Mouse (Mus musculus): Measurements from ENCODE around the gene Enox2.
"Not testable (repeated sequence)": the region's sequence is repeated elsewhere in the genome, so short reads cannot be mapped to it uniquely, and the experiment has no call there.

The Enox2 gene

GRCm38 (mm10) chrX:49287700-49288563 is at the start of gene Enox2:
Gene Enox2 (minus strand): TSS chrX:49288259.
- peak; percentile 18 to 51 for DNase-seq (ENCODE audit: low spot score in 2 of 2)

GRCm38 (mm10) chrX:49309496-49309895 is 21.4 kb upstream of the Enox2 start:
- DNase-seq (ENCODE audit: low spot score in 2 of 2) = peak in 1 of 2 experiments; percentile 17

- peak in 1 of 2 experiments; percentile 1 for DNase-seq (ENCODE audit: low spot score in 2 of 2)
These were observed 18.6 kb upstream of the Enox2 start for GRCm38 (mm10) chrX:49306659-49307058.

GRCm38 (mm10) chrX:49279918-49280586 is 8.0 kb downstream of the Enox2 start:
- DNase-seq (ENCODE audit: low spot score in 2 of 2) = no peak

DNA sequence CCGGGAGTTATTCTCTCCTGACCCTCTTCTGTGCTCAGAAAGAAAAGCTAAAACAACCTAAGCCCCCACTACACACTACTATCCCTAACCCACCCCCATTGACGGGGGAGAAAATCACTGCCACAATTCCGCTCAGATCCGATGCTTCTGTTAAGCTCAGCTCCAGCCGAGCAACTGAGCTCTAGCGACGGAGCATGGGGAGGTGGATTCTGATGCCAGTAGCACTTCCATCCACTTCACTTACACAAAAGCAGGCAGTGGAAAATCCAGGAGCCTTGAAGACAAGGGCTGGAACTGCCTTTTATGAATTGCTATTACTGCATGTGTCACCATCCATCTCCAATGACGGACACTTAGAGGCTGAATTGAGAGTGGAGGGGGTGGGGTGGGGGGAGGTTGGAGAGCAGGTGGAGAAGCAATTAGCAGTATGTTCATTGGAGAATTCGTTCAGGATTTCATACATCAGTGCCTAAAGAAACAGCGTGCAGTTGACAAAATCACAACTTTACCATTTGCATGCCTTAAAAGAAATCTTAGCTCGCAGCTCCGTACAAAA is 14.5 kb downstream of the Enox2 start:
- DNase-seq (ENCODE audit: low spot score in 2 of 2) = no peak

GRCm38 (mm10) chrX:49250816-49251215 is 37.2 kb downstream of the Enox2 start:
- no peak for DNase-seq (ENCODE audit: low spot score in 2 of 2)

DNA sequence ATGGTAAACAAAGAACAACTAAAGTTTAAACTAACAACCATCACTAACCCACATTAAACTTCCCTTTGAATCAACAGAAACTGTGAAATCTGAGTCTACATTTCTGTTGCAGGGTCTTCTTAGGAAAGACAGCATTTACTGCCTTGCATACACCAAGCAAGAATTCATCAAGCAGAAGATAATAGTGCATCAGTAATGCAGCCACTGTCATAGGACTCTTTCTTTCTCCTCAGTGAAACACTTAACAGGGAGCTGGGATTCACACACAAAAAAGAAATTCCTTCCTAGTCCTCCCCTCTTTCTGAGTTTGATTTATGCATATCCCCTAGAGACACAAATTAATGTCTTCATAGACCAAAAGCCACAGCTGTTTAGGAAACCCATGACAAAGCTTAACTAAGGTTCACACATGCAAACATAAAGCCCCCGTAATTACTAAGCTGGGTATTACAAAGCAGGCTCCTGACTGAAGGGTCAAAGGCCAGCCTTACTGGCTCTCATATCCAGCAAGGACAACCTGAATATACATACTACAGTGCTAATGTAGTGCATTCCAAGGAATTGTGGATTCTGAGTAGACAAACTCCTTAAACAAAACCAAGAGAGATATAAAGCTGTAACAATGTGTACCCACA is 62.1 kb downstream of the Enox2 start:
- DNase-seq (ENCODE audit: low spot score in 2 of 2) = no peak

- no peak for DNase-seq (ENCODE audit: low spot score in 2 of 2)
These were observed 71.6 kb downstream of the Enox2 start for GRCm38 (mm10) chrX:49216422-49216821.

GRCm38 (mm10) chrX:49196386-49196785 is 91.7 kb downstream of the Enox2 start:
- no peak for DNase-seq (ENCODE audit: low spot score in 2 of 2)

- DNase-seq (ENCODE audit: low spot score in 2 of 2) = no peak
These were observed 106.9 kb downstream of the Enox2 start for GRCm38 (mm10) chrX:49181136-49181535.

DNA sequence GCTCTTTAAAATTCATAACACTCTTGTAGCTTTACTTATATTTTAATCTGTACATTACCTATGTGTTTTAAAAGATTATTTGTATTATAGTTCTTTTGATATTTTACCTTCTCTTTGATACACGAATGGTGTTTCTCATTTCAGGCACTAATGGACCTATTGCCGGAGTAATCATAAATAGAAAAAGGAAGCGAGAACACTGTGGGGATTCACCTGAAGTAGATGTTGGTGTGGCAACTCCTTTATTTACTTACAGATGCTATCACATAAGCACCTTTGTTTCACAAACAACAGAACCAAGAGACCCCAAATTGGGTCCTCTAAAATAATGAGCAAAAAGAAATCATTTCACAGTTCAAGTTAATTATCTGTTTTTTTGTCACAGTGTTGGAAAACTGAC is 109.4 kb downstream of the Enox2 start:
- no peak for DNase-seq (ENCODE audit: low spot score in 2 of 2)

- no peak for DNase-seq (ENCODE audit: low spot score in 2 of 2)
These were observed 133.8 kb downstream of the Enox2 start for GRCm38 (mm10) chrX:49154280-49154679.

GRCm38 (mm10) chrX:49124774-49125429 is 163.2 kb downstream of the Enox2 start:
- DNase-seq (ENCODE audit: low spot score in 2 of 2) = no peak

- no peak for DNase-seq (ENCODE audit: low spot score in 2 of 2)
These were observed 171.6 kb downstream of the Enox2 start for GRCm38 (mm10) chrX:49116465-49116864.

- DNase-seq (ENCODE audit: low spot score in 2 of 2) = no peak
These were observed 175.6 kb downstream of the Enox2 start for GRCm38 (mm10) chrX:49112412-49112811.

GRCm38 (mm10) chrX:49100542-49100941 is 187.5 kb downstream of the Enox2 start:
- not testable (repeated sequence) for DNase-seq (ENCODE audit: low spot score in 2 of 2)

GRCm38 (mm10) chrX:49096249-49096648 is 191.8 kb downstream of the Enox2 start:
- no peak for DNase-seq (ENCODE audit: low spot score in 2 of 2)

DNA sequence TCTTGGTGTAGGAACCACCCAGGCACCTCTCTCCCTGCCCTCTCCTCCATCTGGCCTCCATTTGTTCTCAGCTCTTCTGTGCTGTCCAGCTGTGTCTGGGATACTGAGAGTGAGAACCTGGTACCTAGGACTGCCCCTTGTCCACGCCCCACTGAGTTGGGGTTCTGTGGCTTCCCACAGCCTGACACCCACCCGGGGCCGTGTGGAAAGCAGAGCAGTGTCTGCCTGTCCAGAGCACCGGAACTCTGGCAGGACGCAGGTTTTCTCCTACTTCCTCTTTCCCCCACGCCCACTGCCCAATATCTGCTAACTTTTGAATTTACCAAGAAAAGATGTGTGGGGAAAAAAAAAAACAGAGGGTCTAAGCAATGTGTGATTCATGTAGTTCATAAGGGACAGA is 213.0 kb downstream of the Enox2 start:
- no peak for DNase-seq (ENCODE audit: low spot score in 2 of 2)

- DNase-seq (ENCODE audit: low spot score in 2 of 2) = no peak
These were observed 214.5 kb downstream of the Enox2 start for GRCm38 (mm10) chrX:49073563-49073962.

DNA sequence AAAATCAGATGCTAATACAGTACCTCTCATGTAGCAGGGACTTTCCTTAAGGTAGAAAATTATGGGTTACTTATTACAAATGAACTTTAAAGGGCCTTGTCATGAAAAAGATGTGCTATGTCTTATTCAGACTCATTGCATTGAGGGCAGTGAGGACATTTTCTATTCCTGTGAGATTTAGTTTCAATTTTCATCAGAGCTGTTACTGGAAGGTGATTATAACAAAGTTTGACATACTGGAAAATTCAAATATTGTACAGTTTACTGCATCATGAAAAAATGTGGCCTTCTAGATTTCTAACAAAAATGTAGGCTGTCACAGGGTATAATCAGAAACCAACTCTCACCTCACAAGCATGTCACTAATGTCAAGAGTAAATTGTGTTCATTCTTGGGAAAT is 242.9 kb downstream of the Enox2 start:
- DNase-seq (ENCODE audit: low spot score in 2 of 2) = no peak

GRCm38 (mm10) chrX:49009746-49010145 is 278.3 kb downstream of the Enox2 start:
- no peak for DNase-seq (ENCODE audit: low spot score in 2 of 2)

- DNase-seq (ENCODE audit: low spot score in 2 of 2) = no peak
These were observed 282.4 kb downstream of the Enox2 start for GRCm38 (mm10) chrX:49005655-49006054.

All from spleen, postnatal 14 days (tissue).